Comparison of ENCODE assay signal across 24 mouse cellular contexts in genomic region chr14:98477416-98477815, GRCm38 (mm10).
"Had no signal": no experiment of that assay in that cellular context is flagged by ENCODE, and none has a peak within 500 bp of the region (broad histone marks: within the 10 kb centered on the region; RNA-seq: fewer than 3 reads in every experiment).

No protein-coding gene starts in this region.

- H3K4me1 ChIP-seq: heart, embryonic 10.5 days; heart, embryonic 15.5 days; hindbrain, embryonic 13.5 days; kidney, embryonic 15.5 days; liver, embryonic 12.5 days had no signal

- H3K9ac ChIP-seq: heart, embryonic 13.5 days; heart, embryonic 15.5 days; hindbrain, embryonic 13.5 days; hindbrain, embryonic 15.5 days; kidney, embryonic 15.5 days; limb, embryonic 13.5 days; limb, embryonic 15.5 days; liver, embryonic 12.5 days had no signal

- ATAC-seq: hindbrain, postnatal 0 days; intestine, embryonic 16.5 days; liver, embryonic 12.5 days had no signal

- H3K27ac ChIP-seq: heart, embryonic 10.5 days; heart, embryonic 13.5 days; heart, embryonic 15.5 days; hindbrain, embryonic 13.5 days; hindbrain, embryonic 15.5 days; hindbrain, postnatal 0 days; kidney, embryonic 15.5 days; limb, embryonic 13.5 days; limb, embryonic 15.5 days; liver, embryonic 12.5 days had no signal

- H3K4me2 ChIP-seq: heart, embryonic 13.5 days; heart, embryonic 15.5 days; hindbrain, embryonic 13.5 days; hindbrain, embryonic 15.5 days; kidney, embryonic 15.5 days; limb, embryonic 13.5 days; limb, embryonic 15.5 days; liver, embryonic 12.5 days had no signal

- H3K27me3 ChIP-seq: heart, embryonic 13.5 days; heart, embryonic 15.5 days; hindbrain, embryonic 13.5 days; hindbrain, embryonic 15.5 days; kidney, embryonic 15.5 days; limb, embryonic 13.5 days; limb, embryonic 15.5 days; liver, embryonic 12.5 days had no signal

- DNase-seq: gastrocnemius, postnatal 14 days; gastrocnemius, postnatal 36 days; heart, adult 18-20 months; heart, postnatal 14 days; heart, postnatal 36 days; kidney, adult 11 months; kidney, adult 2 months; kidney, adult 9 months; kidney, postnatal 10 days; kidney, postnatal 36 days; layer of hippocampus, adult 9-11 months; layer of hippocampus, postnatal 36 days; left cerebral cortex, postnatal 4 days had no signal

- H3K36me3 ChIP-seq: heart, embryonic 10.5 days; heart, embryonic 13.5 days; heart, embryonic 15.5 days; hindbrain, embryonic 13.5 days; hindbrain, embryonic 15.5 days; kidney, embryonic 15.5 days; limb, embryonic 13.5 days; limb, embryonic 15.5 days; liver, embryonic 12.5 days had no signal

- H3K4me3 ChIP-seq: heart, embryonic 10.5 days; heart, embryonic 13.5 days; heart, embryonic 15.5 days; hindbrain, embryonic 13.5 days; hindbrain, embryonic 15.5 days; kidney, embryonic 15.5 days; limb, embryonic 13.5 days; limb, embryonic 15.5 days; liver, embryonic 12.5 days had no signal

- H3K9me3 ChIP-seq: heart, embryonic 10.5 days; heart, embryonic 13.5 days; heart, embryonic 15.5 days; hindbrain, embryonic 13.5 days; hindbrain, embryonic 15.5 days; kidney, embryonic 15.5 days; limb, embryonic 13.5 days; limb, embryonic 15.5 days; liver, embryonic 12.5 days had no signal
